Mouse (Mus musculus): ENCODE results near the gene Erg. TPM values are rescaled to one million over a fixed set of nuclear protein-coding genes. Genes with fewer than 3 reads are reported as not detected.

Gene Erg
- polyA plus RNA-seq (2014; fragmentation: Nextera tagmentation; extraction: Ambion mirVana): 0.98 and 1.7 TPM in 2 replicates

DNA sequence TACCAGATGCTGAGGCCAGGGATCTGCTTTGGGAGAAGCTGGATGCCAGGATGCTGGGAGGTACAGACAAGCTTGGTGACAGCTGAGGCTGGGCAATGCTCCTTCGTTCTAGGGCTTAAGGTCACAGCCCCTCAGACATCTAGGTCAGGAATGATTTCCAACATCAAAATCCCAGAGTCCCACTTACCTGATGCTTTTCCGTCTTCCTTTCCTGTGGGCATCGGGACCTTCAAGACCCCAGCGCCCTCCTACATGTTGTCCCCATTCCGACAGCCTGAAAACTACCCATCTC is at the start of gene Erg:
Gene Erg (minus strand): TSS at position 283 of the 292 bp plus-strand sequence.
- 11% methylated on average over 5 of the region's 5 CpGs for WGBS

DNA sequence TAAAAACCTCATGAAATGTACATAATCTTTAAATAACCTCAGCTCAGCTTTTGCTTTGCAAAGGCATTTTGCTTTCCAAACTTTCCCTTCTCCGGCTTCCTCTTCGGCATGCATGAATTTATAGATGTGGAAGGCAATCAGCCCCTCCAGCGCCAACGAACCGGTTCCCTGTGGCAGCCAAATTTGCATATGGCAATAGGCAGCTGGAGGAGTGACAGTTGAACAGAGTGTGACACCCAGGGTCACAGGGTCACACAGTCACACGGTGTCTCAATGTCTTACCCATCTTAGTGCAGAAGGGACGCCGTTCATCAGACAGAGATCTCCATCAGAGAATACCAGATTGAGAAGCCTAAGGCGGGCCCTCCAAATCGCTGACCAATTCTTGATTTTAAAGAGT is 45.4 kb upstream of the Erg start:
- no peak for DNase-seq (ENCODE audit: low spot score)
- H3K27me3 ChIP-seq (ENCODE audit: control insufficient read depth, insufficient read depth, low read length): no peaks in the 10 kb centered on the region
- no peaks in the 10 kb centered on the region for H3K36me3 ChIP-seq (replicated peaks; ENCODE audit: control insufficient read depth, insufficient read depth)
- no peak overlapping the region for H3K9ac ChIP-seq
- no peaks in the 10 kb centered on the region for H3K9me3 ChIP-seq (ENCODE audit: control insufficient read depth, low read length)
- H3K4me2 ChIP-seq (replicated peaks): no peak overlapping the region
- WGBS: 40% methylated on average over 10 of the region's 10 CpGs
- H3K4me1 ChIP-seq (replicated peaks; ENCODE audit: control insufficient read depth, insufficient read depth, low read length): no peaks in the 10 kb centered on the region
- no peak overlapping the region for H3K4me3 ChIP-seq (replicated peaks; ENCODE audit: low read length)
- H3K27ac ChIP-seq: no peak overlapping the region
- ATAC-seq (ENCODE audit: low FRiP score): no peak

More for the DNA sequence above, at the start of gene Erg:
- peak within 1 kb of the TSS; percentile 39 for H3K4me3 ChIP-seq (replicated peaks; ENCODE audit: low read length)
- ATAC-seq (ENCODE audit: low FRiP score): no peak
- H3K4me1 ChIP-seq (replicated peaks; ENCODE audit: control insufficient read depth, insufficient read depth, low read length): peaks cover 13% of the 10 kb centered on the region
- H3K9me3 ChIP-seq (ENCODE audit: control insufficient read depth, low read length): no peaks in the 10 kb centered on the region
- no peaks in the 10 kb centered on the region for H3K36me3 ChIP-seq (replicated peaks; ENCODE audit: control insufficient read depth, insufficient read depth)
- H3K4me2 ChIP-seq (replicated peaks): peak within 1 kb of the TSS; percentile 83
- H3K9ac ChIP-seq: peak within 1 kb of the TSS; percentile 45
- DNase-seq (ENCODE audit: low spot score): no peak
- peaks cover 44% of the 10 kb centered on the region for H3K27me3 ChIP-seq (ENCODE audit: control insufficient read depth, insufficient read depth, low read length)
- H3K27ac ChIP-seq: no peak within 1 kb of the TSS

DNA sequence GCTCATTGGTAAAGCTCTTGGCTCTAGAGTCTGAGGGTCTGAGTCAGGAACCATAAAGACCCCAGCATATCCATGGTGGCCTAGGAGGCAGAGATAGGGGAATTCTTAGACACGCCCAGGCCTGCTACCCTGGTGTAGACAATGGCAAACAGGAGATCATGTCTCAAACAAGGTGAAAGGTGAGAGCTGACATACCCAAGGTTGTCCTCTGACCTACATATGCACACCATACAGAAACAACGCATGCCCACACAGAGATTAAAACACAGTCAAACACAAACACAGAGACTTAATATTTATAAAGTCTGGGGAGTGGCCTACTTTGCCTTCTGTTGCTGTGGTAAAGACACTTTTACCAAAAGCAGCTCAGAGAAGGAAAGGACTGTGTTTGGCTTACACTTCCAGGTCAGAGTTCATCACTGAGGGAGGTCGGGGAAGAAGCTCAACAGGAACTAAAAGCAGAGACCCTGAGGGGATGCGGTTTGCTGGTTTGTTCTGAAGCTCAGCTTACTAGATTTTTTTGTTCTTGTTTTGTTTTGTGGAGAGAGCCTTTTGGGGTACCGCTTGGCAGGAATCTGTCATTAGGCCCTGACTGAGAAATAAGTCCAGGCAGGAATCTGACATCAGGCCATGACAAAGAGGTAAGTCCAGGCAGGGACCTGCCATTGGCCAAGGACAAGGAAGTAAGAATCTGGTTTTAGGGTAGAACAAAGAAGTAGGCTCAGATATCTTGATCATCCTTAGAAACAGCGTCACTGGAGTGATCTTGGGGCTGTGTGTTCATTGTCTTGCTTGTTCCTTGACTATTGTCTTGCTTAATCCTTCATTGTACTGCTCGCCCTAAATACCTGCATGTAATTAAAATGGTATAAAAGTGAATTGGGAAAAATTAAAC is 37.7 kb upstream of the Erg start:
- Histone ChIP-seq H3K27me3 (ENCODE audit: control insufficient read depth, insufficient read depth, low read length) (no peaks in the 10 kb centered on the region), H3K4me3 (replicated peaks; ENCODE audit: low read length) (no peak overlapping the region), H3K4me1 (replicated peaks; ENCODE audit: control insufficient read depth, insufficient read depth, low read length) (no peaks in the 10 kb centered on the region), H3K9me3 (ENCODE audit: control insufficient read depth, low read length) (no peaks in the 10 kb centered on the region), H3K9ac (no peak overlapping the region), H3K36me3 (replicated peaks; ENCODE audit: control insufficient read depth, insufficient read depth) (no peaks in the 10 kb centered on the region), H3K27ac (no peak overlapping the region), H3K4me2 (replicated peaks) (no peak overlapping the region)
- DNase-seq (ENCODE audit: low spot score) (no peak), ATAC-seq (ENCODE audit: low FRiP score) (no peak)
- 74% methylated on average over 7 of the region's 7 CpGs for WGBS

DNA sequence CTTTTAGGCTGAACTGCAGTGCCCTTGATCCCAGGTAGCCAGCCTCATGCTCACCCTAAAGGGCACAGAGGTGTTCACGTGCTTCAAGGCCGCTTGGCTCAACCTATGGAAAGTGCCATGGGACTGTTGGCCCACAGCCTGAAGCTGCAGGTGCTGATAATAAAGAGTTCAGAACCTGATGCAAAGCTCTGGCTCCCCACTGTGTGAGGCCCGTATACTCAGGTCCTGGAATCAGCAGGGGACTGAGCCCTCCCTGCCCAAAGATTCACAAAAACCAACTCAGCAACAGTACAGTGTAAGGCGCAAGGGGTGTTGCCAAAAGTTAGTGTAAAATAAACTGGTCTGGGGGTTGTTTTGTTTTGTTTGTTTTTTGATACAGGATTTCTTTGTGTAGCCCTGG is 36.7 kb upstream of the Erg start:
- 70% methylated on average over 4 of the region's 4 CpGs for WGBS
- Histone ChIP-seq H3K4me3 (replicated peaks; ENCODE audit: low read length) (no peak overlapping the region), H3K4me1 (replicated peaks; ENCODE audit: control insufficient read depth, insufficient read depth, low read length) (no peaks in the 10 kb centered on the region), H3K9me3 (ENCODE audit: control insufficient read depth, low read length) (no peaks in the 10 kb centered on the region), H3K9ac (no peak overlapping the region), H3K36me3 (replicated peaks; ENCODE audit: control insufficient read depth, insufficient read depth) (no peaks in the 10 kb centered on the region), H3K4me2 (replicated peaks) (no peak overlapping the region), H3K27ac (no peak overlapping the region), H3K27me3 (ENCODE audit: control insufficient read depth, insufficient read depth, low read length) (no peaks in the 10 kb centered on the region)
- no peak for DNase-seq (ENCODE audit: low spot score)
- ATAC-seq (ENCODE audit: low FRiP score): no peak

DNA sequence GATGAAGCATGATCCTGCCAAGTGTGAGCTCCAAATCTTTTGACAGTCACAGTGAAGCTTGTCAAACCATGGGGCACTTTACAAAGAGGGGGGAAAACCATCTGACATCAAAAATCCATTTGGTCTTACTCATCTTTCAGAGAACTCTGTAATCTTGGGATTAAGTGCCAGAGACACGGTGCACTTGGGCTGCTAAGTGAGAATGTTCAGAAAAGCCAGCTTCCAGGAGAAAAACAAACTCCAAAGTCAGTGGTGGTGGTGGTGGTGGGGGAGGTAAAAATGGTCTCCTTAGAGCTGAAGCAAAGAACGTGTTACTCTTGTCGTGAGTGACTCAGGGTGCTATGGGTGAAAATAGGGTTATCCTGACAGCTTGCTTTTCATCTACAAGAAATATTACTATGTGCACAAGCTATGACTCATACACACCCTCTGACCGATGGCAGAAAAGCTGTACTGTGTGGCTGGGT is 33.5 kb upstream of the Erg start:
- H3K27ac ChIP-seq: no peak overlapping the region
- no peak overlapping the region for H3K9ac ChIP-seq
- no peaks in the 10 kb centered on the region for H3K36me3 ChIP-seq (replicated peaks; ENCODE audit: control insufficient read depth, insufficient read depth)
- no peaks in the 10 kb centered on the region for H3K4me1 ChIP-seq (replicated peaks; ENCODE audit: control insufficient read depth, insufficient read depth, low read length)
- 93% methylated on average over 4 of the region's 4 CpGs for WGBS
- no peaks in the 10 kb centered on the region for H3K27me3 ChIP-seq (ENCODE audit: control insufficient read depth, insufficient read depth, low read length)
- no peak overlapping the region for H3K4me2 ChIP-seq (replicated peaks)
- H3K4me3 ChIP-seq (replicated peaks; ENCODE audit: low read length): no peak overlapping the region
- DNase-seq (ENCODE audit: low spot score): no peak
- no peaks in the 10 kb centered on the region for H3K9me3 ChIP-seq (ENCODE audit: control insufficient read depth, low read length)
- ATAC-seq (ENCODE audit: low FRiP score): no peak

DNA sequence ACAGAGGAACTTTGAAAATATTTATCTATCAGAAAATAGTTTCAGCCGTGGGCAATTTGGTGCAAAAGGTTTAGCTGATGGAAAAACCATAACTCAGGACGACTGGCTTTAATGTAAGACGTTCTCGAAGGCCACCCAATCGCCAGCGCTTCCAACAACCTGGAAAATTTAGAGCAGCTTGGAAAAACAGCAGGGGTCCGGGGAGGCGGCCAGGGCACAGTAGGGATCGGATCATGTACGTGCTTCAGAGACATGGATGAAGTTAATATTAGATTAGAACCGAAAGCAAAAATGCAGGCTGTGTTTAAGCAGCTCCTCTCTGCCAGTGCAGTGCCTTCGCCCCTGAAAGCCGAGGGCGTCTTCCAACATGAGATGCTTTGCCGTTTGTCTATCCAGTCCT is 31.8 kb upstream of the Erg start:
- no peak overlapping the region for H3K4me2 ChIP-seq (replicated peaks)
- no peak overlapping the region for H3K4me3 ChIP-seq (replicated peaks; ENCODE audit: low read length)
- WGBS: 71% methylated on average over 15 of the region's 15 CpGs
- no peaks in the 10 kb centered on the region for H3K4me1 ChIP-seq (replicated peaks; ENCODE audit: control insufficient read depth, insufficient read depth, low read length)
- no peaks in the 10 kb centered on the region for H3K36me3 ChIP-seq (replicated peaks; ENCODE audit: control insufficient read depth, insufficient read depth)
- no peak for DNase-seq (ENCODE audit: low spot score)
- no peak overlapping the region for H3K9ac ChIP-seq
- no peak overlapping the region for H3K27ac ChIP-seq
- no peak for ATAC-seq (ENCODE audit: low FRiP score)
- no peaks in the 10 kb centered on the region for H3K9me3 ChIP-seq (ENCODE audit: control insufficient read depth, low read length)
- H3K27me3 ChIP-seq (ENCODE audit: control insufficient read depth, insufficient read depth, low read length): no peaks in the 10 kb centered on the region

DNA sequence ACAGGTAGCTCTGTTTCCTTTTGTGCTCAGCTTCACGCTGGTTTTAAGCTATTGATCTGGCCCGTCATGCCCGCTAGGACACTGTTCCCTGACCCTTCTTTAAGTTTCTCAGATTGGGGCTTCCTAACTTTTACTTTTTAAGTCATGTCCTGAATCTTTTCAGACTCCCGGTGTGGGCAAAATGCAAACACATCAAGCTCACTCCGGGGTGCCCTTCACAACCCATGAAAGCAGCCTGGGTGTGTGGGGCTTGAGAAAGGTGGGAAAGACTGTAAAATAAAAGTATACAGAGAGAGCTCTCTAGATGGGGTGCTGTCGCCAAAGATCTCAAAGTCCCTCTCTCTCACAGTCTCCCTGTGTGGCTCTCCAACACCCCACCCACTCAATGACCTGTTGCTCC is 31.3 kb upstream of the Erg start:
- Histone ChIP-seq H3K9me3 (ENCODE audit: control insufficient read depth, low read length) (no peaks in the 10 kb centered on the region), H3K4me1 (replicated peaks; ENCODE audit: control insufficient read depth, insufficient read depth, low read length) (no peaks in the 10 kb centered on the region), H3K27ac (no peak overlapping the region), H3K9ac (no peak overlapping the region), H3K4me2 (replicated peaks) (no peak overlapping the region), H3K27me3 (ENCODE audit: control insufficient read depth, insufficient read depth, low read length) (no peaks in the 10 kb centered on the region), H3K4me3 (replicated peaks; ENCODE audit: low read length) (no peak overlapping the region), H3K36me3 (replicated peaks; ENCODE audit: control insufficient read depth, insufficient read depth) (no peaks in the 10 kb centered on the region)
- 32% methylated on average over 6 of the region's 6 CpGs for WGBS
- DNase-seq (ENCODE audit: low spot score) (no peak), ATAC-seq (ENCODE audit: low FRiP score) (no peak)

DNA sequence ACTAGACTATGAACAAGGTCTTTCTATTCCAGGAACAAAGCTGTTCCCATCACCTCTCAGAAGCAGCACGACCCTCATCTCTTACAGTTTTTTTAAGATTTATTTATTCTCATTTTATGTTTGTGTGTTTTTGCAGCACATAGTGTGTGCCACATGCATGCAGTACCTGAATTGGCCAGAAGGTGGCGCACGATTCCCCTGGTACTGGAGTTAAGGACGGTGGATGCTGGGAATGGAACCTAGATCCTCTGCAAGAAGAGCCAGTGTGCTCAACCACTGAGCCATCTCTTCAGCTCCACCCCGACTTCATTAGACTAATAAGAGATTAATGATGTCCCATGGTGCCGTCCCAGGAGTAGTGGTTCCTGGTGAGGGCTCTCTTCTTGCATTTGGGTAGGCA is 29.2 kb upstream of the Erg start:
- Histone ChIP-seq H3K36me3 (replicated peaks; ENCODE audit: control insufficient read depth, insufficient read depth) (no peaks in the 10 kb centered on the region), H3K27ac (no peak overlapping the region), H3K4me3 (replicated peaks; ENCODE audit: low read length) (no peak overlapping the region), H3K9me3 (ENCODE audit: control insufficient read depth, low read length) (no peaks in the 10 kb centered on the region), H3K4me2 (replicated peaks) (no peak overlapping the region), H3K9ac (no peak overlapping the region), H3K27me3 (ENCODE audit: control insufficient read depth, insufficient read depth, low read length) (no peaks in the 10 kb centered on the region), H3K4me1 (replicated peaks; ENCODE audit: control insufficient read depth, insufficient read depth, low read length) (no peaks in the 10 kb centered on the region)
- no peak for ATAC-seq (ENCODE audit: low FRiP score)
- WGBS: 42% methylated on average over 6 of the region's 6 CpGs
- no peak for DNase-seq (ENCODE audit: low spot score)

DNA sequence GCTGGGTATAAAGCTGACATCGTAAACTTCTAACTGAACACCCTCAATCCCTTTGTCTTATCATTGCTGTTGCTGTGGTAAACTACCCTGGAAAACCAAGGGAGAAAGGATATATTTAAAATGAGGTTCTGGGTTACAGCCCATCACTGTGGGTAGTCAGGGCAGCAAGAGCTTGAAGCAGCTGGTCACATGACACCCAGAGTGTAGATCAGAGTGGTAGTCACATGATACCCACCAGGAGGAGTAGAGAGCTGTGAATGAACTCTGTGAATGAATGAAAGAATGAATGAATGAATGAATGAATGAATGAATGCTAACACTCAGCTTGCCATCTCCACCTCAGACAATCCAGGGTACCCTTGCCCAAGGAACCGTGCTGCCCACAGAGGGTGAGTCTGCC is 28.1 kb upstream of the Erg start:
- no peak overlapping the region for H3K9ac ChIP-seq
- 92% methylated on average over 2 of the region's 2 CpGs for WGBS
- no peak overlapping the region for H3K4me2 ChIP-seq (replicated peaks)
- H3K9me3 ChIP-seq (ENCODE audit: control insufficient read depth, low read length): no peaks in the 10 kb centered on the region
- no peak for ATAC-seq (ENCODE audit: low FRiP score)
- no peaks in the 10 kb centered on the region for H3K36me3 ChIP-seq (replicated peaks; ENCODE audit: control insufficient read depth, insufficient read depth)
- DNase-seq (ENCODE audit: low spot score): no peak
- H3K27ac ChIP-seq: no peak overlapping the region
- H3K27me3 ChIP-seq (ENCODE audit: control insufficient read depth, insufficient read depth, low read length): no peaks in the 10 kb centered on the region
- no peaks in the 10 kb centered on the region for H3K4me1 ChIP-seq (replicated peaks; ENCODE audit: control insufficient read depth, insufficient read depth, low read length)
- no peak overlapping the region for H3K4me3 ChIP-seq (replicated peaks; ENCODE audit: low read length)

Data from hindbrain, embryonic 14.5 days (tissue).